Mouse (Mus musculus) left cerebral cortex, adult 2 months (tissue): ENCODE data around the gene Gm17359. TPM values are rescaled to one million over a fixed set of nuclear protein-coding genes. Genes with fewer than 3 reads are reported as not detected.
A peak's percentile ranks its signal among the peaks of the same experiment; 100 is the strongest.
"Not testable (repeated sequence)": the region's sequence is repeated elsewhere in the genome, so short reads cannot be mapped to it uniquely, and the experiment has no call there.

ENCODE experiments used
- DNase-seq, 2 experiments: peaks; one replicate each; pipeline ENCODE4 v3.0.0; 2021 to 2022; ENCODE audit warnings: low spot score in 2 of 2, mixed read lengths in 1 of 2; ENCODE audit errors: extremely low spot score in 1 of 2
- H3K27ac ChIP-seq: fragments of 200-600 bp; 2 replicates; pipeline ENCODE4 v1.8.1; 2022
- H3K4me3 ChIP-seq: fragments of 200-600 bp; 2 replicates; pipeline ENCODE4 v1.8.1; 2022
- CTCF ChIP-seq: fragments of 200-600 bp; IDR thresholded peaks from 2 replicates; pipeline ENCODE4 v1.8.1; 2022; ENCODE audit warnings: antibody characterized with exemption, mild to moderate bottlenecking, moderate library complexity
- intact Hi-C: fragments of 180-260 bp; cut with DNase I; formaldehyde crosslinking; loops from one replicate; pipeline ENCODE4 v1.15.1; 2025
- total RNA-seq, 2 experiments: library from RNA; stranded (reverse); gene quantifications; 2 replicates each; pipeline ENCODE4 v1.2.3; 2021

Gm17359 gene
- total RNA-seq, 2 experiments from 2014 or later, result not detected

- intact Hi-C loops, result loop anchor here (5.0 kb wide), 2 partner anchors 213 to 418 kb away; no protein-coding TSS in a partner anchor
- DNase-seq, result no peak
- H3K4me3 ChIP-seq, result no peak overlapping the region
- no peak overlapping the region for H3K27ac ChIP-seq
- TF ChIP-seq CTCF, result no peak
These were observed 98.5 kb downstream of the Gm17359 start for GRCm38 (mm10) chr3:79434985-79435384.

GRCm38 (mm10) chr3:79436186-79436585 lies 99.7 kb downstream of the Gm17359 start:
- TF ChIP-seq CTCF, result no peak; the same call in 1 of the 2 replicates
- peak overlapping the region; percentile 78 for H3K27ac ChIP-seq
- H3K4me3 ChIP-seq, result no peak overlapping the region
- intact Hi-C loops, result loop anchor here (1.0 to 5.0 kb wide), 5 partner anchors 39 to 419 kb away; no protein-coding TSS in a partner anchor
- DNase-seq, result peak; percentile 60 to 73

GRCm38 (mm10) chr3:79438276-79438675 lies 101.8 kb downstream of the Gm17359 start:
- no peak for TF ChIP-seq CTCF
- Histone ChIP-seq H3K4me3 (no peak overlapping the region), H3K27ac (no peak overlapping the region)
- intact Hi-C loops, result loop anchor here (5.0 kb wide), 2 partner anchors 216 to 421 kb away; no protein-coding TSS in a partner anchor
- DNase-seq, result no peak

GRCm38 (mm10) chr3:79440976-79441491 lies 104.6 kb downstream of the Gm17359 start:
- TF ChIP-seq CTCF, result no peak
- intact Hi-C loops, result no loop called here
- peak; percentile 41 to 43 for DNase-seq
- Histone ChIP-seq H3K4me3 (no peak overlapping the region), H3K27ac (no peak overlapping the region)

GRCm38 (mm10) chr3:79443850-79444249 lies 107.4 kb downstream of the Gm17359 start:
- no peak overlapping the region for H3K27ac ChIP-seq
- no peak overlapping the region for H3K4me3 ChIP-seq
- no peak for TF ChIP-seq CTCF
- intact Hi-C loops, result no loop called here
- no peak for DNase-seq

- no peak for TF ChIP-seq CTCF
- DNase-seq, result no peak
- Histone ChIP-seq H3K4me3 (no peak overlapping the region), H3K27ac (peak overlapping the region; percentile 59; the same call in 1 of the 2 replicates)
- intact Hi-C loops, result no loop called here
These were observed 108.6 kb downstream of the Gm17359 start for GRCm38 (mm10) chr3:79445041-79445440.

GRCm38 (mm10) chr3:79446124-79446523 lies 109.7 kb downstream of the Gm17359 start:
- peak; percentile 5; the same call in 1 of the 2 replicates for TF ChIP-seq CTCF
- H3K27ac ChIP-seq, result no peak overlapping the region
- no peak overlapping the region for H3K4me3 ChIP-seq
- intact Hi-C loops, result no loop called here
- DNase-seq, result no peak

- H3K27ac ChIP-seq, H3K4me3 ChIP-seq, intact Hi-C loops, DNase-seq: not testable (repeated sequence)
These were observed 110.2 kb downstream of the Gm17359 start for GRCm38 (mm10) chr3:79446648-79447047.

- TF ChIP-seq CTCF, result no peak
- no peak for DNase-seq
- Histone ChIP-seq H3K27ac (no peak overlapping the region), H3K4me3 (no peak overlapping the region)
- intact Hi-C loops, result no loop called here
These were observed 112.0 kb downstream of the Gm17359 start for GRCm38 (mm10) chr3:79448421-79448820.

GRCm38 (mm10) chr3:79449361-79449760 lies 112.9 kb downstream of the Gm17359 start:
- DNase-seq, result no peak
- Histone ChIP-seq H3K27ac (no peak overlapping the region), H3K4me3 (no peak overlapping the region)
- no peak for TF ChIP-seq CTCF
- intact Hi-C loops, result no loop called here

- DNase-seq, result no peak
- intact Hi-C loops, result loop anchor here (1.0 kb wide), 1 partner anchor 152 kb away; no protein-coding TSS in a partner anchor
- Histone ChIP-seq H3K4me3 (no peak overlapping the region), H3K27ac (no peak overlapping the region)
- no peak for TF ChIP-seq CTCF
These were observed 116.3 kb downstream of the Gm17359 start for GRCm38 (mm10) chr3:79452696-79453263.

- TF ChIP-seq CTCF, result no peak
- intact Hi-C loops, result no loop called here
- Histone ChIP-seq H3K27ac (no peak overlapping the region), H3K4me3 (no peak overlapping the region)
- DNase-seq, result no peak
These were observed 119.3 kb downstream of the Gm17359 start for GRCm38 (mm10) chr3:79455761-79456160.
